Mouse (Mus musculus) adrenal gland, adult (tissue): ENCODE data around the gene Aatk.
A peak's percentile ranks its signal among the peaks of the same experiment; 100 is the strongest.

Experiments used
- DNase-seq, 2 experiments: peaks; one replicate each; pipeline ENCODE4 v3.0.0; 2022 to 2023; ENCODE audit warnings: low spot score in 1 of 2; ENCODE audit not compliant: inconsistent age in 2 of 2

The Aatk gene

GRCm38 (mm10) chr11:119960671-119961070, 86.3 kb downstream of the Aatk start:
- no peak for DNase-seq

GRCm38 (mm10) chr11:119959714-119960113, 87.3 kb downstream of the Aatk start:
- no peak for DNase-seq

- DNase-seq: peak in 1 of 2 experiments; percentile 55
Measured at GRCm38 (mm10) chr11:119958856-119959255, 88.1 kb downstream of the Aatk start.
